Mouse (Mus musculus) embryonic facial prominence, embryonic 12.5 days (tissue): Measurements from ENCODE around the gene Polr3b. TPM values are rescaled to one million over a fixed set of nuclear protein-coding genes. Genes with fewer than 3 reads are reported as not detected.

Source experiments
- ATAC-seq: fragments of 200-750 bp; cut with Nextera tagmentation; 2 replicates; pipeline ENCODE4 v1.8.0; 2017; ENCODE audit not compliant: insufficient number of reproducible peaks, insufficient read depth, low FRiP score, low TSS enrichment
- H3K27ac ChIP-seq: fragments of 300-500 bp; sonication (generic); 2 replicates; pipeline ENCODE4 v1.5.1; 2016; ENCODE audit warnings: mild to moderate bottlenecking
- H3K27me3 ChIP-seq: fragments of 300-500 bp; sonication (generic); 2 replicates; pipeline ENCODE4 v1.6.1; 2016; ENCODE audit warnings: mild to moderate bottlenecking, moderate library complexity
- H3K36me3 ChIP-seq: fragments of 300-500 bp; sonication (generic); 2 replicates; pipeline ENCODE4 v1.6.1; 2016; ENCODE audit warnings: mild to moderate bottlenecking
- H3K4me1 ChIP-seq: fragments of 300-500 bp; sonication (generic); 2 replicates; pipeline ENCODE4 v1.6.1; 2016
- H3K4me2 ChIP-seq: fragments of 300-500 bp; sonication (generic); replicated peaks from 2 replicates; pipeline ENCODE4 v1.6.1; 2016; ENCODE audit warnings: mild to moderate bottlenecking, moderate library complexity
- H3K4me3 ChIP-seq: fragments of 300-500 bp; sonication (generic); 2 replicates; pipeline ENCODE4 v1.5.1; 2016; ENCODE audit warnings: mild to moderate bottlenecking
- H3K9ac ChIP-seq: fragments of 300-500 bp; sonication (generic); 2 replicates; pipeline ENCODE4 v1.6.1; 2016; ENCODE audit warnings: mild to moderate bottlenecking, moderate library complexity
- H3K9me3 ChIP-seq: fragments of 300-500 bp; sonication (generic); 2 replicates; pipeline ENCODE4 v1.6.1; 2016; ENCODE audit warnings: mild to moderate bottlenecking, moderate library complexity
- WGBS: fragments of 180-500 bp; shearing (Covaris S2); methylation state at CpG from one replicate; pipeline ENCODE4 v1.1.7; 2016; 5-methylcytosine and 5-hydroxymethylcytosine counted together
- polyA plus RNA-seq: library from polyadenylated mRNA; unstranded; fragments of >200 nt; fragmentation: Nextera tagmentation; extraction: Ambion mirVana; gene quantifications from 2 replicates; pipeline ENCODE4 v1.2.1, GENCODE M21; 2016

The Polr3b gene
- polyA plus RNA-seq, 1 experiment from 2014 or later, result 19.6 TPM

DNA sequence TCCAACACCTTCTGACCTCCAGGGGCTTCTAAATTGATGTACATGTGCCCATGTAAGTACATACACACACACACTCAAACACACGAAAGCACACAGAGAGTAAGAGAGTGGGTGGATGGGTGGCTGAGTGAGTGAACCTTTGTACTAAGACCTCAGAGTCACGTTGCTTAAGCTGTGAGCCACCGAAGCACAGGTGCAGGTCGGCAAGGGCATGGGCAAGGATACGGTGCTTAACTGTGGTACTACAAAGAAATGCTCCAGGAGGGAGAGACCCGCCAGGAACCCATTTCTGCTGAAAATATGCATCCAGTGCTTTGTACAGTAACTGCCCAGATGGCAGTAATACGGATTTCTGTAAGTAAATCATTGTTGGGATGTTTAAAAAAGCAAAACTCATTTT lies 93.5 kb downstream of the Polr3b start:
- no peaks in the 10 kb centered on the region for H3K27me3 ChIP-seq
- 88% methylated on average over 7 of the region's 7 CpGs for WGBS
- peaks cover 34% of the 10 kb centered on the region for H3K36me3 ChIP-seq

DNA sequence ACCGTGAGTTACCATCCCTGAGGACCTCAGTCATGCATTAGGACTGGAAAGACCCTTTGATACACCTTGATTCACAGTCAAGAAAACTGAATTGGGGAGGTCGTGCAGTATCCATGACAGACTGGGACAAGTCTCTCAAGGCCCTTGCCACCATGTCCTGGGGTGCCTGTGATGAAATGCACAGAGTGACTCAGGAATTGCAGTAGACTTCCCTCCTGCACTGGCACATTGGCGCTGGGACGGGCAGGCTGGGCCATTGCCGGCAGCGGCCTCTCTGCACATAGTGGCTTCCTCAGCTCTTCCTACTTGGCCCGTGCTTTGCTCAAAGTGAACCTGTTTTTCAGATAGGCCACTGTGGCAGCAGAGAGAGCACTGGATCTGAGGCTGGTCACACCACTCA lies 94.5 kb downstream of the Polr3b start:
- peaks cover 34% of the 10 kb centered on the region for H3K36me3 ChIP-seq
- no peaks in the 10 kb centered on the region for H3K9me3 ChIP-seq
- H3K27me3 ChIP-seq, result no peaks in the 10 kb centered on the region
- 94% methylated on average over 7 of the region's 7 CpGs for WGBS
- H3K4me1 ChIP-seq, result peaks cover 12% of the 10 kb centered on the region; the same call in 1 of the 2 replicates
- H3K4me3 ChIP-seq, result no peak overlapping the region
- no peak overlapping the region for H3K9ac ChIP-seq
- no peak overlapping the region for H3K4me2 ChIP-seq
- ATAC-seq, result no peak
- H3K27ac ChIP-seq, result no peak overlapping the region

More for the DNA sequence above, 93.5 kb downstream of the Polr3b start:
- H3K9me3 ChIP-seq, result no peaks in the 10 kb centered on the region
- H3K27ac ChIP-seq, result no peak overlapping the region
- no peak overlapping the region for H3K4me3 ChIP-seq
- ATAC-seq, result no peak
- H3K4me2 ChIP-seq, result no peak overlapping the region
- H3K9ac ChIP-seq, result no peak overlapping the region
- peaks cover 19% of the 10 kb centered on the region; the same call in 1 of the 2 replicates for H3K4me1 ChIP-seq

DNA sequence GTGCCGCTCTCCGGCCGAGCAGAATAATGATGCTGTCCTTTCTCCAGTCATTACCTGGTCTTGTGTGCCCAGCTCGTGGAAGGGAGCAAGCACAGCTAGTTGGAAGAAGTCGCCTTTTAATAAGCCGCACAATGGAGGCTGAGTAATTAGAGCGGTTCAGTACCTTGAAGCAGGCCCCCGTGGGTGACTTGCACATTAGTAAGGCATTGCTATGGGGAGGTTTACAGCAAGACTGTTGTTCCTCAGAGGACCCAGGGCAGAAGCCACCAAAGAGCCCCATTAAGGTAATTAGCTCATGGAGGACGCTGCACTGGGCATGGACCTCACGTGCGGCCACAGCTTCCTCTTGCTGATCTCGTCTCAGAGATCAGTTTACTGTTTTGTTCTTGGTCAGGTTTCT lies 100.6 kb downstream of the Polr3b start:
- Histone ChIP-seq H3K27me3 (no peaks in the 10 kb centered on the region), H3K4me2 (no peak overlapping the region), H3K4me3 (no peak overlapping the region), H3K4me1 (peaks cover 4% of the 10 kb centered on the region; the same call in 1 of the 2 replicates), H3K36me3 (peaks cover 29% of the 10 kb centered on the region), H3K9me3 (no peaks in the 10 kb centered on the region), H3K9ac (no peak overlapping the region), H3K27ac (no peak overlapping the region)
- no peak for ATAC-seq
- 75% methylated on average over 12 of the region's 12 CpGs for WGBS

DNA sequence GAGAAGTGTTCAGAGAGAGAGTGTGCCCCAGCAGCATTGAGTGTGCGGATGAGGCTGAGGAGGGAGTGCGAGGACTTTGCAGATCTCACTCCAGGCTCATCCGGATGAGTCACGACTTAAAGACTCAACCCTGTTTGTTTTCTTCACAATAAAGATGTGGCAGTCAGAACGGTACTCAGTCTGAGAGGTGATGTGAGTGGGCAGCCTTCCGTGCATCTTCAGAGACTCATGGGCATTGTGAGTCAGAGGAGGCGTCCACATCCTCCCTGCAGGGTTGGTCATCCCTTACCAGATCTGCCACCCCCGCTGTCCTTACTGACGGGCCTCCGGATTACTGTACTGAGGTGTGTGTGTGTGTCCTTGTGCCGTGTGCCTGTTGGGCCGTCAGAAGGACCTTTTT lies 104.9 kb downstream of the Polr3b start:
- Histone ChIP-seq H3K4me3 (no peak overlapping the region), H3K27ac (no peak overlapping the region), H3K4me1 (no peaks in the 10 kb centered on the region), H3K4me2 (no peak overlapping the region), H3K9me3 (no peaks in the 10 kb centered on the region), H3K9ac (no peak overlapping the region), H3K36me3 (peaks cover 22% of the 10 kb centered on the region), H3K27me3 (no peaks in the 10 kb centered on the region)
- 92% methylated on average over 12 of the region's 12 CpGs for WGBS
- no peak for ATAC-seq

DNA sequence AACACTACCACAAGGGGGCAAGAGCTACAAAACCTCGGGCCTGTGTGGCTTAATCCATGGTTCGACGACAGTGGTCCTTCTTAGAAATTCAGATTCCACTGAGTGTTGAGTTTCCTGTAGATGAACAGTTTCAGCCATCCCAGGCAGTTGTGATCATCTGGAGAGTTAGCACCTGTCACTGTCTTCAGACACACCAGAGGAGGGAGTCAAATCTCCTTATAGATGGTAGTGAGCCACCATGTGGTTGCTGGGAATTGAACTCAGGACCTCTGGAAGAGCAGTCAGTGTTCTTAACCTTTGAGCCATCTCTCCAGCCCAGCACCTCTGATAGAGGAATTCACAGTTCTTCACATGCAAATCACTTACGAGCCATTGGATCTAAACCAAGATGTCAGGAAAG lies 105.7 kb downstream of the Polr3b start:
- no peak overlapping the region for H3K9ac ChIP-seq
- 84% methylated on average over 4 of the region's 4 CpGs for WGBS

DNA sequence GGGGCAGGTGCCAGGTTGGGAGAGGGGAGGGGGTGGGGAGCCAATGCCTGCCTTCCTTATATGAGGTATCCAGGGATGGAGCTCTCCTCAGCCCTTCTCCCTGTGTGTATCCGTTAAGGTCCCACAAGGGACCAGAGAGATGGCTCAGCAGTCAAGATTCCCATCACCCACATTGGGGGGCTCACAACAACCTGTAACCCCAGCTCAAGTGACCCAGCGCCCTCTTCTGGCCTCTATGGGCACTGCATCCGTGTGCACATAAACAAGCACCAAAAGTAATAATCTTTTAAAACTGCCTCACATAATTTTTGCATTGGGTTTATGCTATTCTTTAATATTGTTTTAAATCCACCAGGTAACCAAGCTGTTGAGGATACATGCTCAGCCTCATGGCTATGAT lies 108.0 kb downstream of the Polr3b start:
- Histone ChIP-seq H3K4me3 (no peak overlapping the region), H3K9me3 (no peaks in the 10 kb centered on the region), H3K9ac (no peak overlapping the region), H3K36me3 (peaks cover 19% of the 10 kb centered on the region), H3K4me1 (no peaks in the 10 kb centered on the region), H3K4me2 (no peak overlapping the region), H3K27ac (no peak overlapping the region), H3K27me3 (no peaks in the 10 kb centered on the region)
- ATAC-seq, result no peak
- WGBS, result 81% methylated on average over 3 of the region's 3 CpGs

More for the DNA sequence above, 105.7 kb downstream of the Polr3b start:
- Histone ChIP-seq H3K36me3 (peaks cover 19% of the 10 kb centered on the region), H3K4me2 (no peak overlapping the region), H3K27me3 (no peaks in the 10 kb centered on the region), H3K4me3 (no peak overlapping the region), H3K4me1 (no peaks in the 10 kb centered on the region), H3K9me3 (no peaks in the 10 kb centered on the region), H3K27ac (no peak overlapping the region)
- no peak for ATAC-seq

DNA sequence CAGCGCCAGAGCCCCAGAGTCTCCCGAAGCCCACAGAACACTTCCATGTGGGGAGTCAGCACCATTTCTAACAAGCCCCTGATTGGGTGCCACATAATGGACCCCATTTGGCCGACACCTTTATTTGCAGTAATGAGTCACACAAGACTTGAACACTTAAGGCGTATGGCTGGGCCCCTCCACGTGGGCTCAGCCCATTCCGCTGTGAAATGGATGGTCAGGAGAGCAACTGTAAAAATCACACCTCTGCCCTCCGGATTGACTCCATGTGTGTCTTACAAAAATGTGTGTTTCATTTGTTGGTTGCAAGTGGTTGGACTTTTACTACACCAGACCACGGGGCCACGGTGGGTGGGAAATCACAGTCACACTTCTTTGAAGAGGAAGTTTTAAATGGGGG lies 108.9 kb downstream of the Polr3b start:
- Histone ChIP-seq H3K27me3 (no peaks in the 10 kb centered on the region), H3K9me3 (no peaks in the 10 kb centered on the region), H3K27ac (no peak overlapping the region), H3K4me3 (no peak overlapping the region), H3K4me1 (no peaks in the 10 kb centered on the region), H3K9ac (no peak overlapping the region), H3K36me3 (peaks cover 13% of the 10 kb centered on the region), H3K4me2 (no peak overlapping the region)
- ATAC-seq, result no peak
- WGBS, result 81% methylated on average over 9 of the region's 9 CpGs

DNA sequence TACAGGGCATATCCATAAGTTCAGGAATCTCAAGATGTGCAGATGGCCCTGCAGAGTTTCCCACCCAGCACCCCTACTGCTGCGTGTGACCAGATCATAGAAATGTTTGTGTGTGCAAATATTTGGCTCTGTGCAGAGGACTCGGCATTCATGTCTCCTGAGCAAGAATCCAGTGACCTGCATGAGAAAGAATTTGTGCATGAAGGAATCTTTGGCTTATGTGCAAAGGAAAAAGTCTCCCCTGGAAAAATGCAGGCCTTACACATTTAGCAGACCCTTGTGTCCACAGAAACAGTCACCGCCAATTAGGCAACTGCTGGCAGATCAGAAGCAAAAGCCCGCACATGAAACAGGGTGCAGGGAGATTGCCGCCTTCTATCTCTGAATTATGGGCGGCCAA lies 111.4 kb downstream of the Polr3b start:
- no peak overlapping the region for H3K4me2 ChIP-seq
- H3K9ac ChIP-seq, result no peak overlapping the region
- H3K36me3 ChIP-seq, result no peaks in the 10 kb centered on the region
- H3K27ac ChIP-seq, result no peak overlapping the region
- H3K4me1 ChIP-seq, result no peaks in the 10 kb centered on the region
- ATAC-seq, result no peak
- no peaks in the 10 kb centered on the region for H3K27me3 ChIP-seq
- 58% methylated on average over 6 of the region's 6 CpGs for WGBS
- H3K9me3 ChIP-seq, result no peaks in the 10 kb centered on the region
- H3K4me3 ChIP-seq, result no peak overlapping the region

DNA sequence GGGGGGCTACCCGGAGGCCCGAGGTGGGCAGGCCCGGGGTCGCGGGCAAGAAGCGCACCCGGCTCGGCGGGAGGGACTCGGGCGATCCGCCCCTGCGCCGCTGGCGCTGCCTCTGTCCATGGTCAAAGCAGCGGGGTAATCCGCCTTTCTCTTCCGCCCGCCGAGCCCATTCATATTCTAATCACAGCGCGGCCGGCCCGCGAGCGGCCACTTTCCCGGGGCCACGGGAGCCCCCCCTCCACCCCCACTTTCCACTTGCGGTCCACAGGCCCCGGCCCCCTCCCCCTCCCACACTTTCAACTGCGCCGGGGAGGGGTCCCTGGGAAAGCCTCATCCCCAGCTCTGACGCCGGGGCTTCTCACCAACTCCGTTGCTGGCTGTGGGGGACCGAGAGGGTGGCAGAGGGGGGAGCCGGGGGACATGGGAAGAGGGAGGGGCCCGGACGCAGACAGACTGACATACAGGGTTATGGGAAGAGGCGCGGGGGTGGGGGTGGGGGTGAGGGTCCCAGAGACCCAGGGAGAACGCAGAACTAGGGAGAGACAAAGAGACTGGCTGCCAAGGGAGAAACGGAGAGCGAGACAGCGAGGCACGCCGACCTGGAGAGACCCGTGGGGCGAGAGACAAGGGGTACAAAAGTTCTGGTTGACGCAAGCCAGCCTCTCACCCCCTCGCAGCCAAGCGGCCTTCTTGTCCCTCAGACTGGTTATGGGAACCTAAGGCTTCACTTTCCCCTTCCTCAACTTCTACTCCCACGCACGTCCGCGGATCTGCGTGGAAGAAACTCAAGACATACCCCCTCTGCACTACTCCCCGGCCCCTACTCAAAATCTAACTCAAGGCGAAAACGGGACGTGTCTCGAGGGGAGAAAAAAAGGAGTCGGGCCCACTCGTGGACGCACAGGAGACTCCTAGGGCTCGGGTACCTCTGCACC lies 133.0 kb downstream of the Polr3b start:
- WGBS, result 2% methylated on average over 66 of the region's 66 CpGs
- no peak overlapping the region for H3K27ac ChIP-seq
- peak overlapping the region; percentile 67 for H3K4me2 ChIP-seq
- no peak; the same call in 1 of the 2 replicates for ATAC-seq
- H3K36me3 ChIP-seq, result no peaks in the 10 kb centered on the region
- H3K4me3 ChIP-seq, result peak overlapping the region; percentile 36
- peaks cover 85% of the 10 kb centered on the region for H3K27me3 ChIP-seq
- H3K4me1 ChIP-seq, result peaks cover 31% of the 10 kb centered on the region
- no peak overlapping the region for H3K9ac ChIP-seq
- no peaks in the 10 kb centered on the region for H3K9me3 ChIP-seq

DNA sequence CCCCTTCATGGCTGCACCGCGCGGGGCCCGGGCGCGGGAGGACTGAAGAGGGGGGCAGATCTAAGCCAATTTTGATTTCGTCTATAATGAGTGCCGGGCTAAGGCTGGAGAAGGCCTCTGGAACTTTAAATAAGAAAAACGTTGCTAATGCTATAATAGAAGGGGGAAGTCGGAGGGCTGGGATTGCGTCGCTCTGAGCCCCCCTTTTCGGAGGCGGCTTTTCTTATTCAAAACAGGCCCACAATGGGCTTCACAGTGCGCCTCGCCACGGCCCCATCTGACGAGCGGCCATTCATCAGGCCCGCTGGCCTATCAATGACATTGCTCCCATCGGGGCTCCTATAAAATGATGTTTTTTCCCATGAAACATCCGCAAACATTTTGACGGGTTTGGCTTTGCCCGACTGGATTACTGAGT lies 133.7 kb downstream of the Polr3b start, which contains the start of gene Rfx4:
Gene Rfx4 (plus strand): TSS at position 277 of the 418 bp plus-strand sequence.
- WGBS, result under 1% methylated on average over 24 of the region's 24 CpGs
- Histone ChIP-seq H3K4me2 (peak within 1 kb of the TSS; percentile 67), H3K27ac (no peak within 1 kb of the TSS)

DNA sequence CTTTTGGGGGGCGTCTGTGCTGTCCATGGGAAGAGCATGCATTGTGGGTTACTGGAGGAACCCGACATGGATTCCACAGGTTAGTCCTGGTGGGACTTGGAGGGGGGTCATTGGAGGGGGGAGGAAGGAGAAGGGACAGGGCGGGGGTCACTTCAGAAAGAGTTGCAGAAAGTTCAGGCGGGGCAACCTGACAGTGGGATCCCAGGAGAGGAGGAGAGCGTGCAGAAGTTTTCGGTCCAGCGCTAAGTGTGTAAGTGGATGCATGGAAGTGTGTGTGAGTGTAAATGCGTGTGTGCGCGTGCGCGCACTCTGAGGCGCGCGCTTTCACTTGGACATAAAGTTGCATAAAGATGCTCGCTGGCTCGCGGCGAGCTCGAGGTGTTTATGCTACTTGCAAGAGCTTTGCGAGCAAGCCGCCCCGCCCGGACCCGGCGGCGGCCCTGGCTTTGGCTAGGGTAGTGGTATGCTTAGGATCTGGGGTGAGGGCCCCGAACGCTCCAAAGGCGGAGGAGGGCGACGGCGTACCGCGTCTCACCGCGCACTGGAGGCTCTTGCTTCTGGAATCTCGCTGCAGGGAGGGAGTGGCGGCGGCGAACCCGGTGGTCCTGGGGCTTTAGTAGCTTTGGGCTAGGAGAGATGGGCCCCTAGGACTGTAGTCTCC lies 134.5 kb downstream of the Polr3b start:
- ATAC-seq, result no peak
- WGBS, result under 1% methylated on average over 42 of the region's 42 CpGs
- Histone ChIP-seq H3K27ac (no peak overlapping the region), H3K9ac (no peak overlapping the region), H3K36me3 (no peaks in the 10 kb centered on the region), H3K4me3 (peak overlapping the region; percentile 36), H3K9me3 (no peaks in the 10 kb centered on the region), H3K27me3 (peaks cover 91% of the 10 kb centered on the region), H3K4me2 (peak overlapping the region; percentile 67), H3K4me1 (peaks cover 36% of the 10 kb centered on the region)

More for the DNA sequence above, 133.7 kb downstream of the Polr3b start, which contains the start of gene Rfx4:
- H3K9ac ChIP-seq, result no peak within 1 kb of the TSS
- H3K9me3 ChIP-seq, result no peaks in the 10 kb centered on the region
- peaks cover 91% of the 10 kb centered on the region for H3K27me3 ChIP-seq
- peak; percentile 52; the same call in 1 of the 2 replicates for ATAC-seq
- peaks cover 36% of the 10 kb centered on the region for H3K4me1 ChIP-seq
- H3K36me3 ChIP-seq, result no peaks in the 10 kb centered on the region
- peak within 1 kb of the TSS; percentile 36 for H3K4me3 ChIP-seq
